Mouse (Mus musculus) urinary bladder, adult 18-20 months (tissue): ENCODE data around the gene Tpm1.

Source experiments
- DNase-seq, 2 experiments: peaks; one replicate each; pipeline ENCODE4 v3.0.0; 2022; ENCODE audit warnings: low spot score in 2 of 2, mixed read lengths in 2 of 2

Gene Tpm1

GRCm38 (mm10) chr9:66988198-66988887 lies 60.9 kb downstream of the Tpm1 start:
- no peak for DNase-seq

- DNase-seq, result no peak
These were observed 63.8 kb downstream of the Tpm1 start for GRCm38 (mm10) chr9:66985377-66985776.

- DNase-seq, result no peak
These were observed 67.1 kb downstream of the Tpm1 start for GRCm38 (mm10) chr9:66982085-66982484.

GRCm38 (mm10) chr9:66980458-66980857 lies 68.7 kb downstream of the Tpm1 start:
- DNase-seq, result peak in 1 of 2 experiments; percentile 65

- no peak for DNase-seq
These were observed 70.7 kb downstream of the Tpm1 start for GRCm38 (mm10) chr9:66978468-66978867.

GRCm38 (mm10) chr9:66977982-66978381 lies 71.2 kb downstream of the Tpm1 start:
- DNase-seq, result no peak

- DNase-seq, result no peak
These were observed 72.1 kb downstream of the Tpm1 start for GRCm38 (mm10) chr9:66977121-66977520.

- DNase-seq, result peak; percentile 91 to 95
These were observed 74.0 kb downstream of the Tpm1 start, which contains the start of gene Lactb for GRCm38 (mm10) chr9:66975239-66975645. Lactb (minus strand) TSS chr9:66975484.

- peak; percentile 35 to 76 for DNase-seq
These were observed 74.4 kb downstream of the Tpm1 start for GRCm38 (mm10) chr9:66974721-66975225.
